Comparison of ENCODE assay signal across 24 mouse cellular contexts in the genomic region with DNA sequence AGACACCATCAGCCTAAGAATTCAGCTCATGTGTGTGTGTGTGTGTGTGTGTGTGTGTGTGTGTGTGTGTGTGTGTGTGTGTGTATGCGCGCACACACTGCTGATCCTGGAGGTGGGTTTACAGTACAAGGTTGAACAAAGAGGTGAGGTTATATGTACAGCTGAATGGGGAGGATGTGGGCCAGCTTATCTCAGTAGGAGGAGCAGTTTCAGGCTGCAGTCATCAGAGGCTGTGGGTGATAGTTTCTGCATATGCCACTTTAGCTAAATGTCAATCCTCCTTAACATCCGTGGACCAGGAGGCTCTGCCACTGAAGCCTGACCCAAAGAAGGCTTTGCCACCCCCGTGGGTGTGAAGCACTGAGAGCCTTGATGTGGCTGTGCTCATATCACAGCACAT. TPM values are rescaled to one million over a fixed set of nuclear protein-coding genes. Genes with fewer than 3 reads are reported as not detected.
DNase-seq lines count a peak whose midpoint lies in the region; ATAC-seq and TF ChIP-seq lines count a peak whose summit lies in the region.
"Had no signal": no experiment of that assay in that cellular context is flagged by ENCODE, and none has a peak within 500 bp of the region (broad histone marks: within the 10 kb centered on the region; RNA-seq: fewer than 3 reads in every experiment).

No protein-coding gene starts in this region.

- H3K27ac ChIP-seq in stomach, postnatal 0 days (replicated peaks) = no peak overlapping the region
- no peak overlapping the region for H3K27ac ChIP-seq in kidney, embryonic 16.5 days (ENCODE audit: low read length)
- H3K27ac ChIP-seq: embryonic facial prominence, embryonic 12.5 days; forebrain, embryonic 12.5 days; heart, adult 2 months; hindbrain, embryonic 13.5 days; left cerebral cortex, adult 2 months; liver, embryonic 13.5 days; midbrain, embryonic 15.5 days had no signal

- H3K4me3 ChIP-seq in stomach, postnatal 0 days (ENCODE audit: low read depth, low read length) = no peak overlapping the region
- no peak overlapping the region for H3K4me3 ChIP-seq in kidney, embryonic 16.5 days (ENCODE audit: low read length)
- H3K4me3 ChIP-seq: embryonic facial prominence, embryonic 12.5 days; forebrain, embryonic 12.5 days; heart, adult 2 months; hindbrain, embryonic 13.5 days; left cerebral cortex, adult 2 months; liver, embryonic 13.5 days; megakaryocyte, embryonic 14.5 days; midbrain, embryonic 15.5 days; myocyte had no signal

- ATAC-seq in common myeloid progenitor, adult 5-6 weeks (replicated peaks; ENCODE audit: low read depth, poor library complexity, severe bottlenecking) = peak; percentile 47
- ATAC-seq in stomach, postnatal 0 days (ENCODE audit: low FRiP score, low TSS enrichment) = peak; percentile 71; the same call in 1 of the 2 replicates
- ATAC-seq in kidney, embryonic 16.5 days (ENCODE audit: low FRiP score, low TSS enrichment) = no peak
- ATAC-seq: midbrain, embryonic 15.5 days had no signal

- H3K27me3 ChIP-seq in stomach, postnatal 0 days (ENCODE audit: control insufficient read depth, insufficient read depth, low read length) = no peaks in the 10 kb centered on the region
- H3K27me3 ChIP-seq in kidney, embryonic 16.5 days (ENCODE audit: insufficient read depth, low read length) = no peaks in the 10 kb centered on the region
- H3K27me3 ChIP-seq: embryonic facial prominence, embryonic 12.5 days; forebrain, embryonic 12.5 days; hindbrain, embryonic 13.5 days; liver, embryonic 13.5 days; midbrain, embryonic 15.5 days had no signal

- no peak for TF ChIP-seq EP300 in stomach, postnatal 0 days (optimal IDR thresholded peaks at IDR 0.05)

- H3K9ac ChIP-seq in stomach, postnatal 0 days (ENCODE audit: low read length) = no peak overlapping the region
- H3K9ac ChIP-seq in kidney, embryonic 16.5 days (replicated peaks; ENCODE audit: low read length) = no peak overlapping the region
- H3K9ac ChIP-seq: embryonic facial prominence, embryonic 12.5 days; forebrain, embryonic 12.5 days; hindbrain, embryonic 13.5 days; liver, embryonic 13.5 days; midbrain, embryonic 15.5 days had no signal

- DNase-seq in CD4-positive, CD25-positive, alpha-beta regulatory T cell, adult 2 months (ENCODE audit: low read depth, low spot score) = peak; percentile 78
- peak; percentile 24 for DNase-seq in stomach, postnatal 0 days (ENCODE audit: low spot score)
- peak; percentile 24 to 57 for DNase-seq in thymus, postnatal 36 days
- no peak for DNase-seq in adrenal gland, postnatal 25 days
- DNase-seq in adrenal gland, adult 2 months = no peak
- DNase-seq: adrenal gland, postnatal 36 days; cerebellum, adult 9-10 months; gastrocnemius, postnatal 25 days; heart, adult 2 months; kidney, postnatal 36 days; liver, embryonic 13.5 days; lung, adult 2 months; lung, postnatal 14 days; right cerebral cortex, adult 18-20 months; right cerebral cortex, postnatal 4 days had no signal

- no peaks in the 10 kb centered on the region for H3K36me3 ChIP-seq in stomach, postnatal 0 days (ENCODE audit: control insufficient read depth, insufficient read depth, low read length)
- no peaks in the 10 kb centered on the region for H3K36me3 ChIP-seq in kidney, embryonic 16.5 days (ENCODE audit: insufficient read depth, low read length)
- H3K36me3 ChIP-seq: embryonic facial prominence, embryonic 12.5 days; forebrain, embryonic 12.5 days; hindbrain, embryonic 13.5 days; liver, embryonic 13.5 days; midbrain, embryonic 15.5 days had no signal

- no peaks in the 10 kb centered on the region for H3K9me3 ChIP-seq in stomach, postnatal 0 days (ENCODE audit: control insufficient read depth, low read length)
- no peaks in the 10 kb centered on the region for H3K9me3 ChIP-seq in kidney, embryonic 16.5 days (ENCODE audit: low read length)
- H3K9me3 ChIP-seq: embryonic facial prominence, embryonic 12.5 days; forebrain, embryonic 12.5 days; hindbrain, embryonic 13.5 days; liver, embryonic 13.5 days; megakaryocyte, embryonic 14.5 days; midbrain, embryonic 15.5 days had no signal

- no peak for TF ChIP-seq CTCF in stomach, postnatal 0 days (IDR thresholded peaks at IDR 0.05; ENCODE audit: low read depth)

- WGBS in stomach, postnatal 0 days = 79% methylated on average over 4 of the region's 4 CpGs
- WGBS in kidney, embryonic 16.5 days = 76% methylated on average over 4 of the region's 4 CpGs

- H3K4me1 ChIP-seq in stomach, postnatal 0 days (replicated peaks; ENCODE audit: control insufficient read depth, insufficient read depth) = no peaks in the 10 kb centered on the region
- no peaks in the 10 kb centered on the region for H3K4me1 ChIP-seq in kidney, embryonic 16.5 days (ENCODE audit: insufficient read depth, low read length)
- H3K4me1 ChIP-seq: embryonic facial prominence, embryonic 12.5 days; forebrain, embryonic 12.5 days; hindbrain, embryonic 13.5 days; midbrain, embryonic 15.5 days had no signal

- no peak overlapping the region for H3K4me2 ChIP-seq in stomach, postnatal 0 days (replicated peaks; ENCODE audit: low read depth)
- no peak overlapping the region for H3K4me2 ChIP-seq in kidney, embryonic 16.5 days (replicated peaks; ENCODE audit: low read depth, low read length)
- H3K4me2 ChIP-seq: embryonic facial prominence, embryonic 12.5 days; forebrain, embryonic 12.5 days; hindbrain, embryonic 13.5 days; liver, embryonic 13.5 days; midbrain, embryonic 15.5 days had no signal

RNA-seq across cellular contexts. Expression of gene Rpl9-ps6, which starts 1.1 kb away (rescaled TPM):
- total RNA-seq in common myeloid progenitor, adult 5-6 weeks (2017) = 221 and 259 TPM in 2 replicates
- polyA plus RNA-seq in stomach, postnatal 0 days (2015; fragmentation: Nextera tagmentation; extraction: Ambion mirVana) = 120 and 138 TPM in 2 replicates
- total RNA-seq in adrenal gland, postnatal 25 days (2021) = 47.5 and 79.0 TPM in 2 replicates
- 10 to 100 TPM; 23.2 to 51.6 TPM for total RNA-seq in adrenal gland, adult 2 months (2021)
- 0.38 and 0.55 TPM in 2 replicates for polyA plus RNA-seq in adrenal gland, adult 2 months (2012; rRNA removed)
- 97.9 and 161 TPM in 2 replicates for polyA plus RNA-seq in kidney, embryonic 16.5 days (2015; fragmentation: Nextera tagmentation; extraction: Ambion mirVana)

RNA-seq across cellular contexts. Expression of gene Minpp1, which starts 20.3 kb away (rescaled TPM):
- 98.8 and 100 TPM in 2 replicates for total RNA-seq in common myeloid progenitor, adult 5-6 weeks (2017)
- 37.5 and 38.7 TPM in 2 replicates for polyA plus RNA-seq in stomach, postnatal 0 days (2015; fragmentation: Nextera tagmentation; extraction: Ambion mirVana)
- 43.6 and 45.5 TPM in 2 replicates for total RNA-seq in adrenal gland, postnatal 25 days (2021)
- total RNA-seq in adrenal gland, adult 2 months (2021) = 10 to 100 TPM; 36.6 to 39.7 TPM
- polyA plus RNA-seq in adrenal gland, adult 2 months (2012; rRNA removed) = 198 and 228 TPM in 2 replicates
- polyA plus RNA-seq in kidney, embryonic 16.5 days (2015; fragmentation: Nextera tagmentation; extraction: Ambion mirVana) = 72.1 and 74.4 TPM in 2 replicates

Comparison
In these comparisons a context has a peak if more than half of its experiments do, and no peak if none do; other contexts are left out.
1. DNase-seq: peak in CD4-positive, CD25-positive, alpha-beta regulatory T cell, adult 2 months (single experiment), stomach, postnatal 0 days (single experiment) and thymus, postnatal 36 days (2 of 2); none in adrenal gland, postnatal 25 days (single experiment) and adrenal gland, adult 2 months (single experiment).